Mouse (Mus musculus) myocyte (in vitro differentiated cells): ENCODE data around the gene Vmn1r166.
"Not testable (repeated sequence)": the region's sequence is repeated elsewhere in the genome, so short reads cannot be mapped to it uniquely, and the experiment has no call there.

Experiments used
- CEBPB ChIP-seq: IDR thresholded peaks from 2 replicates; pipeline ENCODE4 v1.6.1; 2011; ENCODE audit warnings: mild to moderate bottlenecking, moderate library complexity; ENCODE audit not compliant: poor library complexity, insufficient read depth, severe bottlenecking
- E2F4 ChIP-seq: IDR thresholded peaks from one replicate; pipeline ENCODE4 v1.6.1; 2011; ENCODE audit warnings: mild to moderate bottlenecking, control low read depth, moderate library complexity; ENCODE audit not compliant: insufficient read depth
- MAX ChIP-seq: IDR thresholded peaks from one replicate; pipeline ENCODE4 v1.6.1; 2011; ENCODE audit warnings: low read depth, mild to moderate bottlenecking, control low read depth
- MYOG ChIP-seq, 3 experiments: IDR thresholded peaks; one replicate each; pipeline ENCODE4 v1.6.1; 2011; ENCODE audit warnings: control low read depth in 2 of 3, low read depth in 2 of 3, mild to moderate bottlenecking in 2 of 3; ENCODE audit not compliant: insufficient read length in 2 of 3, control insufficient read depth in 1 of 3, insufficient read depth in 1 of 3
- POLR2A ChIP-seq: IDR thresholded peaks from one replicate; pipeline ENCODE4 v1.6.1; 2011; ENCODE audit warnings: low read depth, mild to moderate bottlenecking, control low read depth, moderate library complexity; ENCODE audit not compliant: insufficient read length
- POLR2AphosphoS2 ChIP-seq: IDR thresholded peaks from one replicate; pipeline ENCODE4 v1.6.1; 2011; ENCODE audit warnings: low read depth, control low read depth; ENCODE audit not compliant: insufficient read length
- SRF ChIP-seq: IDR thresholded peaks from one replicate; pipeline ENCODE4 v1.6.1; 2011; ENCODE audit warnings: low read depth; ENCODE audit not compliant: control insufficient read depth, insufficient read length
- TCF12 ChIP-seq: IDR thresholded peaks from one replicate; pipeline ENCODE4 v1.6.1; 2011; ENCODE audit warnings: mild to moderate bottlenecking, control low read depth; ENCODE audit not compliant: poor library complexity, insufficient read depth, severe bottlenecking
- USF1 ChIP-seq: IDR thresholded peaks from one replicate; pipeline ENCODE4 v1.6.1; 2011; ENCODE audit warnings: low read depth, mild to moderate bottlenecking, control low read depth, moderate library complexity

- not testable (repeated sequence) for TF ChIP-seq TCF12; MAX; POLR2AphosphoS2; POLR2A; E2F4; MYOG (IDR thresholded peaks at IDR 0.05; ENCODE audit: control insufficient read depth in 1 of 3, insufficient read depth in 1 of 3, insufficient read length in 2 of 3, low read depth in 2 of 3); USF1; CEBPB; SRF
These were observed 34.5 kb downstream of the Vmn1r166 start, which contains the start of gene Vmn1r165 for GRCm38 (mm10) chr7:23217032-23217431.
